Mouse (Mus musculus) ES-E14 (cell line): Measurements from ENCODE around the gene Tra2a.

ENCODE experiments used
- MAFK ChIP-seq: IDR thresholded peaks from 2 replicates; pipeline ENCODE4 v1.6.1; 2014; ENCODE audit warnings: mild to moderate bottlenecking, low read depth, low read length, inconsistent platforms; ENCODE audit not compliant: insufficient read depth
- ZC3H11A ChIP-seq: IDR thresholded peaks from 2 replicates; pipeline ENCODE4 v1.6.1; 2012; ENCODE audit warnings: low read depth, mild to moderate bottlenecking, inconsistent platforms, low read length, borderline replicate concordance

GRCm38 (mm10) chr6:49221906-49222305 is 41.9 kb downstream of the Tra2a start:
- TF ChIP-seq MAFK (no peak), ZC3H11A (no peak)
